Mouse (Mus musculus) heart, embryonic 14.5 days (tissue): ENCODE measurements at regions not wholly inside any gene's neighbourhood (a gene's known extent, or its start where the extent isn't known, plus 50 kb on each side); places are given as distances from the start of the nearest gene placed in this dataset. TPM values are rescaled to one million over a fixed set of nuclear protein-coding genes. Genes with fewer than 3 reads are reported as not detected.

Experiments
- microRNA-seq: library from miRNA; unstranded; fragments of <30 nt; microRNA quantifications from one replicate; pipeline ENCODE4, GENCODE M21; 2016

Small RNA genes lying in the stretch of these regions (microRNA-seq; reads per million reads assigned to microRNA genes)
- gene Gm23060, result not detected
